Mouse (Mus musculus) limb, embryonic 11.5 days (tissue): ENCODE data around the gene Nprl3. TPM values are rescaled to one million over a fixed set of nuclear protein-coding genes. Genes with fewer than 3 reads are reported as not detected.

Source experiments
- ATAC-seq: fragments of 200-750 bp; cut with Nextera tagmentation; 2 replicates; pipeline ENCODE4 v1.8.0; 2017; ENCODE audit warnings: low read depth; ENCODE audit not compliant: insufficient number of reproducible peaks, low FRiP score, low TSS enrichment
- DNase-seq: peaks from one replicate; pipeline ENCODE4 v3.0.0-alpha.2; 2015; ENCODE audit warnings: low spot score
- H3K27ac ChIP-seq: fragments of 300-500 bp; sonication (generic); replicated peaks from 2 replicates; pipeline ENCODE4 v1.5.1; 2014; ENCODE audit warnings: low read depth, mild to moderate bottlenecking, low read length
- H3K27me3 ChIP-seq: fragments of 300-500 bp; sonication (generic); 2 replicates; pipeline ENCODE4 v1.6.1; 2014; ENCODE audit warnings: mild to moderate bottlenecking, low read length, mixed read lengths; ENCODE audit not compliant: control insufficient read depth, insufficient read depth
- H3K36me3 ChIP-seq: fragments of 300-500 bp; sonication (generic); 2 replicates; pipeline ENCODE4 v1.6.1; 2014; ENCODE audit warnings: mild to moderate bottlenecking, low read length, moderate library complexity, mixed read lengths; ENCODE audit not compliant: control insufficient read depth, insufficient read depth
- H3K4me1 ChIP-seq: fragments of 300-500 bp; sonication (generic); 2 replicates; pipeline ENCODE4 v1.6.1; 2014; ENCODE audit warnings: low read length, mixed read lengths; ENCODE audit not compliant: control insufficient read depth, insufficient read depth
- H3K4me2 ChIP-seq: fragments of 300-500 bp; sonication (generic); 2 replicates; pipeline ENCODE4 v1.6.1; 2014; ENCODE audit warnings: low read depth, mild to moderate bottlenecking, moderate library complexity; ENCODE audit not compliant: severe bottlenecking
- H3K4me3 ChIP-seq: fragments of 300-500 bp; sonication (generic); 2 replicates; pipeline ENCODE4 v1.5.1; 2014; ENCODE audit warnings: low read depth, low read length
- H3K9ac ChIP-seq: fragments of 300-500 bp; sonication (generic); 2 replicates; pipeline ENCODE4 v1.6.1; 2014; ENCODE audit warnings: mild to moderate bottlenecking, low read length
- H3K9me3 ChIP-seq: fragments of 300-500 bp; sonication (generic); 2 replicates; pipeline ENCODE4 v1.6.1; 2016; ENCODE audit warnings: low read length; ENCODE audit not compliant: control insufficient read depth
- WGBS: fragments of 180-500 bp; shearing (Covaris S2); extraction: QIAGEN DNeasy Blood & Tissue Kit; methylation state at CpG from one replicate; pipeline ENCODE4 v1.1.7; 2014; 5-methylcytosine and 5-hydroxymethylcytosine counted together
- polyA plus RNA-seq: library from polyadenylated mRNA; unstranded; fragments of >200 nt; fragmentation: Nextera tagmentation; extraction: Ambion mirVana; gene quantifications from 2 replicates; pipeline ENCODE4 v1.2.1, GENCODE M21; 2014

The Nprl3 gene
- polyA plus RNA-seq, 1 experiment from 2014 or later: 30.6 TPM

DNA sequence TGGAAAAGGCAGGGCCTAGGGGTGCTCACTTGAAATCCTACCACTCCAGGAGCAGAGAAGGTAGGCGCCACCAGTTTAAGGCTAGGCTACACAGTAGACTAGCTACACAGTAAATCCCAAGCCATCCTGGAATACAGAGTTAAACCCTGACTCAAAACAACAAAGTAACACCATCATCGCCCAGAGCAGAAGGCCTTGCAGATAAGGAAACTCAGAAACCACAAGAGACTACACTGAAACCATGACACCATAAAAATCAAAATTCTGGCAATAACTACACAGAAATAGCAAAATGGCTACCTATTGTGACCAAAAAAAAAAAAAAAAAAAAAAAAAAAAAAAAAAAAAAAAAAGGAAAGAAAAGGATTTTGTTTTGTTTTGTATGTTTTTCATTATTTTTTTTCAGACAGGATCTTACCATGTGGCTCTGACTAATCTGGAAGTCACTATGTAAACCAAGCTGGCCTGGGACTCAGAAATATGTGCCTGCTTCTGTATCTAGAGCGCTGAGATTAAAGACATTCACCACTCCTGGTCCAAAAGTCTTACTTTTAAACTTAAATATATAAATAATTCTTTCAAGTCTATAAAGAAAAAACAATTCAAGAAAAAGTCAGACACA is 2.3 kb downstream of the Nprl3 start:
- H3K36me3 ChIP-seq: no peaks in the 10 kb centered on the region
- H3K4me2 ChIP-seq: no peak overlapping the region
- no peak overlapping the region for H3K4me3 ChIP-seq
- H3K9me3 ChIP-seq: no peaks in the 10 kb centered on the region
- 98% methylated on average over 3 of the region's 3 CpGs for WGBS
- no peak overlapping the region for H3K27ac ChIP-seq
- no peak overlapping the region for H3K9ac ChIP-seq
- ATAC-seq: no peak
- DNase-seq: no peak
- H3K4me1 ChIP-seq: no peaks in the 10 kb centered on the region; the same call in 1 of the 2 replicates
- H3K27me3 ChIP-seq: no peaks in the 10 kb centered on the region

DNA sequence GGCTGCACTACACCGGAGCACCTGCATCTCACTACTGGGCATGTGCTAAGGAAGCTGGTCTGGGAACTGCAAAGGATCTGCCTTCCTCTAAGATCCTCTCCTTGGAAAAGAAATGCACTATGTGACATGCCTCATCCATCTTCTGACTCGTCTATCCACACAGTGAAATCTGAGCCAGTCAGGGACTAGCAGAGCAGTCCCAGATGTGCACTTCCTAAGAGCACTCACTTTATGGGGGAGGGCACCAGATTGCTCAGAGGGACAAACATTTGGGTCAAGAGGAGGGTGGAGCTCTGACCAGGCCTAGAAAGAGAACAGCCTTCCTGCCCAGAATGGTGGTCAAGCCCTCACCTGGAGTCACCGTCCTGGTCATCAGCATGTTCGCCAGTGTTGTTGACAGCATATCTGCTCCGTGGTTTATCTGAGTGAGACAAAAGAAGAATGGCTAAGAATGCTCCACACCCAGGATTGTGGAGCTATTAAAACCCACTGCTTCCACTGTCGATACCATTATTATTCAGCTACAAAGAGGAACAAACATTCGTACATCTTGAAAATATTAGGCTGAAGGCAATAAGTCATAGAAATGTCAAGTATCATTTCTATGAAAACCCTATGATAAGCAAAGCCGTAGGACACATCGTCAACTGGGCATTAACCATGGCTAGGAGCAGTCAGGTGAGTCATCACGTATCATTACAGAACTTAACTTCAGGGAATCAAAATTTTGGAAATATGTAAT is 4.7 kb downstream of the Nprl3 start:
- peaks cover 2% of the 10 kb centered on the region; the same call in 1 of the 2 replicates for H3K36me3 ChIP-seq
- H3K27ac ChIP-seq: no peak overlapping the region
- 74% methylated on average over 10 of the region's 10 CpGs for WGBS
- DNase-seq: no peak
- no peaks in the 10 kb centered on the region; the same call in 1 of the 2 replicates for H3K4me1 ChIP-seq
- H3K9me3 ChIP-seq: no peaks in the 10 kb centered on the region
- no peak for ATAC-seq
- H3K9ac ChIP-seq: no peak overlapping the region
- no peak overlapping the region for H3K4me2 ChIP-seq
- H3K4me3 ChIP-seq: no peak overlapping the region
- no peaks in the 10 kb centered on the region for H3K27me3 ChIP-seq

DNA sequence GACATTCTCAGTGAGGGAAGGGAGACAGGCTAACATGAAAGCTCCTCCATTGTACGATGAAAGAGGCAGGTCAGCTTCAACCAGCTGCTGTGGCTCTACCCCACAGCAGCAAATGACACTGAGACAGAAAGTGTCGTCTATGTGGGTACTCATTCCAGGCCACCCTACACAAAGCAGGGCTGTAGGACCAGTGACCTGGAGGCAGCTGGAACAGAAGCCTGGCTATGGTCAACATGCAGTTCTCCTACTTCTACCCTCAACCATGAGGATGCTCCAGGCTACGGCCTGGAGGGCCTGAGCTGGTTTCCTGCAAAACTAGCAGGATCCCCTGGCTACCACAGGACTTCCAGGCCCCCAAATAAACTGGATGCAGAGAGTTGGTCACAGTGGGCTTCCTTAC is 10.9 kb downstream of the Nprl3 start:
- Histone ChIP-seq H3K36me3 (peaks cover 4% of the 10 kb centered on the region; the same call in 1 of the 2 replicates), H3K27me3 (no peaks in the 10 kb centered on the region), H3K4me1 (no peaks in the 10 kb centered on the region), H3K4me2 (no peak overlapping the region), H3K4me3 (no peak overlapping the region), H3K9me3 (no peaks in the 10 kb centered on the region), H3K9ac (no peak overlapping the region), H3K27ac (no peak overlapping the region)
- WGBS: 84% methylated on average over 3 of the region's 3 CpGs
- DNase-seq (no peak), ATAC-seq (no peak)

DNA sequence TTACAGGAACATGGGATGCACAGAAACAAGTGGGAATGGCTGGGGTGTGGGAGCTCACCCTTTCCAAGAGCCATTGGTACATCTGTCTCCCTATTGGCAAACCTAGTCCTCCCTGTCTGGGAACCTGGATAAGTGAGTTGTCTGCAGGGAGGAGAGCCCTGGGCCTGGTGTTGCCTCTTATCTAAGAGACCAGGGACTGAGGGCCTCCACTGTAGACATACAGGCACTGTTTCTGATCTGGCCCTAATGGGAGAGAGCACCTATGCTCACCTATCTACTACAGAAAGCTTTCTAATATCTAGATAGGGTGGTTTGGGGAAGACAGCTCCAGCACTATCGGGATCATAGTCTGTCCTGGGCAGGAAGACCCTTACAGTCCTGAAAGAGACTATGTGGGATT is 11.4 kb downstream of the Nprl3 start:
- WGBS: 97% methylated on average over 1 of the region's 1 CpGs
- ATAC-seq (no peak), DNase-seq (no peak)
- Histone ChIP-seq H3K4me2 (no peak overlapping the region), H3K4me3 (no peak overlapping the region), H3K9ac (no peak overlapping the region), H3K27ac (no peak overlapping the region), H3K27me3 (no peaks in the 10 kb centered on the region), H3K9me3 (no peaks in the 10 kb centered on the region), H3K4me1 (no peaks in the 10 kb centered on the region), H3K36me3 (peaks cover 5% of the 10 kb centered on the region; the same call in 1 of the 2 replicates)

DNA sequence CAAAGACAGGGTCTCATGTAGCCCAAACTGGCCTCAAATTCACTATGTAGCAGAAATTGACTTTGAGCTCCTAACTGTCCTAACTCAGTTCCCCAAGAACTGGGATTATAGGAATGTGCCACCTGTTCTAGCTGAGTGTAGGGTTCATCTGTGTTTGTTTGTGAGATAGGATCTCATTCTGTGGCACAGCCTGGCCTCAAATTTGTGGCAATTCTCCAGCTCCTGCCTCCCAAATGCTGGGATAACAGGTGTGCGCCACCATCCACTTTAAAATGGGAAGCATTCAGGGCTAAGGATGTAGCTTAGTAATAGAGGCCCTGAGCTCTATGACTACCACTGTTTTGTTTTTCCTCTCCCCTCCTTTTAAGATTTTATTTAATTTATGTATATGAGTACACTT is 14.4 kb downstream of the Nprl3 start:
- no peak for ATAC-seq
- H3K27ac ChIP-seq: no peak overlapping the region
- H3K36me3 ChIP-seq: peaks cover 8% of the 10 kb centered on the region; the same call in 1 of the 2 replicates
- no peaks in the 10 kb centered on the region for H3K9me3 ChIP-seq
- H3K9ac ChIP-seq: no peak overlapping the region
- no peak for DNase-seq
- H3K27me3 ChIP-seq: no peaks in the 10 kb centered on the region
- WGBS: 97% methylated on average over 1 of the region's 1 CpGs
- no peaks in the 10 kb centered on the region for H3K4me1 ChIP-seq
- no peak overlapping the region for H3K4me2 ChIP-seq
- no peak overlapping the region for H3K4me3 ChIP-seq

DNA sequence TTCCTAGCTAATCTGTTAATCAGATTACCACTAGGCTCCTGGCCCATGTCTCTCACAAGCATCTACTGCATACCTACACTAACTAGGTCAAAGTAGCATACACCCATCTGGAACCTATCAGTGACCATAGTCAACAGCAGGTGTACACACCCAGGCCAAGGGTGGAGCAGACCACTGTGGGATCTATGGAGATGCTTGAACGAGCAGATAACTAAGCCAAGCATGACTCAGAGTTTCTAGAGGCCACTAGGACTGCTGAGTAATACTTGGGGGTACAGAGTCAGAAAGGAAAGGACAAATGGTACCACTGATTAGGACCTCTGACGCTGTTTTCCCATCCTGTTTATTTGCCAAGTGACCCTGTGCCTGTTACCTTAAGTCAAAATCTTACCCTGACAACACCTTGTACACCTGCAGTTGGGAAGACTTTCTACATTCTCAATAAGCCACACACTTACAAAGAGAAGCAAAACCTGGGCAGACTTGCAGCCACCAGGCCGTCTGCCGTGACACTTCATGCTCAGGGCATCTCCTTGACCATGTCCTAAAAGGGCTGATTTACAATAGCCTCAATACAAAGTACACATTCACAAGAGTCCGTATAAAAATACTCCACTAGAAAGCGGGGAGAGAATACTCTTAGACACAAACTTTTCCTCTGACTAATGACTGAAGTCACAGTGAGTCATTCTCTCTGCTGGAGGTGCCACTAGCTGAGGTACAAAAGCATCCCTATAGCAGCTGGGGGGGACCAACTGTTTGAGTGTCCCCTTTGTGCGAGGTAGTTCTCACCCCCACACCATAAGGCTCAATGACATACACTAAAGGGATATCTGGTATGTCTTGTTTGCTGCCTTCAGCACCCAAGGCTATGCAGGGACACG is 16.4 kb downstream of the Nprl3 start:
- WGBS: 89% methylated on average over 8 of the region's 8 CpGs
- H3K27ac ChIP-seq: no peak overlapping the region
- no peak overlapping the region for H3K9ac ChIP-seq
- DNase-seq (no peak), ATAC-seq (no peak)
- H3K9me3 ChIP-seq: no peaks in the 10 kb centered on the region
- no peaks in the 10 kb centered on the region for H3K4me1 ChIP-seq
- no peaks in the 10 kb centered on the region for H3K27me3 ChIP-seq
- peaks cover 12% of the 10 kb centered on the region; the same call in 1 of the 2 replicates for H3K36me3 ChIP-seq
- H3K4me2 ChIP-seq: no peak overlapping the region
- H3K4me3 ChIP-seq: no peak overlapping the region

DNA sequence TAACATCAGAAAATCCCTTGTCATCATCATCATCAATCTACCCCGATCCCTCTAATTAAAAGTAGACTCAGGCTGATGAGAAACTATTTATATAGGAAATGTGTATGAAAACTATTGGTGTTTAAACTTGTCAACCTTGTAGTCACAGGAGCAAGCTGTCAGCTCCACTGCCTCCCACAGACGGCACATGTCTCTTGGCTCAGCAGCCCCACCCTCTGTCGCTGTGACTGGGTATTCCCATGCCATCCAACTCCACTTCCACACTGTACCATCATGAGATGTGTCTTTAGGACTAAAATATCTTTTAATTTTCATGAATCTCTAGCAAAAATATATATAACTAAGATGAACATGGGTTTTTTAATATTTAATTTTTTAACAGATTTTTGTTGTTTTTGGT is 19.2 kb downstream of the Nprl3 start:
- Histone ChIP-seq H3K9ac (no peak overlapping the region), H3K27ac (no peak overlapping the region), H3K4me1 (no peaks in the 10 kb centered on the region), H3K9me3 (no peaks in the 10 kb centered on the region), H3K27me3 (no peaks in the 10 kb centered on the region), H3K36me3 (peaks cover 12% of the 10 kb centered on the region), H3K4me3 (no peak overlapping the region), H3K4me2 (no peak overlapping the region)
- ATAC-seq: no peak
- DNase-seq: no peak
- WGBS: 90% methylated on average over 3 of the region's 3 CpGs

DNA sequence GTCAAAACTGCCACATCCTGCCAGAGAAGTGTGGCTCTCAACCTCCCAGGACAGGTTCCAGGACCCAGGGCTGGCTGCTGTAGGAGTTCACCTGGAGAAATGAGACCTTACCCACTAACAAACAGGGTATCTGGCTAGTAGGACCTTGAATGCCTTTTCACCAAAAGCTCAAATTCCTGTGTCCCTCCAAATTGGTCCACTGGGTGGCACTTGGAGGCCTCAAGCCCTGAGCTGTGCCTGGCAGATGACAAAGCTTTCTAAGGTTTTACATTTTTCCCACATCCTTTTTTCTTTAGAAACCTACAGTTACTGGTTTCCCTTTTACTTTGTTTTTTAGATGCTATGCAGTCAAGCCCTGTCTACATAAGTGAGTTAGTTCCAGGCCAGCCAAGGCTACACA is 20.4 kb downstream of the Nprl3 start:
- Histone ChIP-seq H3K9me3 (no peaks in the 10 kb centered on the region), H3K4me1 (no peaks in the 10 kb centered on the region), H3K27me3 (no peaks in the 10 kb centered on the region), H3K9ac (no peak overlapping the region), H3K36me3 (peaks cover 12% of the 10 kb centered on the region), H3K27ac (no peak overlapping the region), H3K4me3 (no peak overlapping the region), H3K4me2 (no peak overlapping the region)
- ATAC-seq: no peak
- DNase-seq: no peak
